19 mouse cellular contexts compared by ENCODE assay signal in genomic region chr10:128128143-128128542, GRCm38 (mm10). TPM values are rescaled to one million over a fixed set of nuclear protein-coding genes. Genes with fewer than 3 reads are reported as not detected.
A peak's percentile ranks its signal among the peaks of the same experiment; 100 is the strongest.
DNase-seq lines count a peak whose midpoint lies in the region; ATAC-seq and TF ChIP-seq lines count a peak whose summit lies in the region.
"Had no signal": no experiment of that assay in that cellular context is flagged by ENCODE, and none has a peak within 500 bp of the region (broad histone marks: within the 10 kb centered on the region; RNA-seq: fewer than 3 reads in every experiment).

No protein-coding gene starts in this region.

- WGBS in heart, postnatal 0 days, result 79% methylated on average over 8 of the region's 8 CpGs
- 79% methylated on average over 8 of the region's 8 CpGs for WGBS in kidney, postnatal 0 days

- H3K9me3 ChIP-seq in heart, postnatal 0 days (replicated peaks; ENCODE audit: control insufficient read depth, low read length), result no peaks in the 10 kb centered on the region
- no peaks in the 10 kb centered on the region for H3K9me3 ChIP-seq in kidney, postnatal 0 days (replicated peaks; ENCODE audit: low read length)
- H3K9me3 ChIP-seq: embryonic facial prominence, embryonic 15.5 days; midbrain, embryonic 13.5 days; neural tube, embryonic 12.5 days had no signal

- DNase-seq in heart, postnatal 0 days (ENCODE audit: low spot score), result no peak
- DNase-seq in heart, postnatal 14 days, result no peak
- no peak for DNase-seq in kidney, postnatal 0 days (ENCODE audit: low spot score)
- DNase-seq in kidney, postnatal 36 days, result no peak
- DNase-seq in lung, postnatal 10 days, result peak; percentile 34
- no peak for DNase-seq in lung, adult 18-20 months
- DNase-seq: adrenal gland, adult 2 months; B cell, adult 2 months; cerebellum, adult 2 months; cerebellum, postnatal 36 days; layer of hippocampus, postnatal 36 days; right cerebral cortex, postnatal 4 days had no signal

- intact Hi-C loops in heart, postnatal 14 days (cut with DNase I), result no loop called here

- TF ChIP-seq EP300 in heart, postnatal 0 days (IDR thresholded peaks at IDR 0.05; ENCODE audit: low read depth), result no peak

- TF ChIP-seq CTCF in heart, postnatal 0 days (IDR thresholded peaks at IDR 0.05; ENCODE audit: low read depth), result no peak
- no peak for TF ChIP-seq CTCF in kidney, postnatal 0 days (IDR thresholded peaks at IDR 0.05; ENCODE audit: low read depth)

- H3K4me3 ChIP-seq in heart, postnatal 0 days (ENCODE audit: low read depth, low read length), result no peak overlapping the region
- no peak overlapping the region for H3K4me3 ChIP-seq in kidney, postnatal 0 days (replicated peaks; ENCODE audit: low read depth, low read length)
- H3K4me3 ChIP-seq: embryonic facial prominence, embryonic 15.5 days; gastrocnemius, adult 2 months; layer of hippocampus, adult 2 months; midbrain, embryonic 13.5 days; neural tube, embryonic 12.5 days had no signal

- peak; percentile 12; the same call in 1 of the 2 replicates for ATAC-seq in heart, postnatal 0 days (ENCODE audit: insufficient read depth, low read depth)
- no peak for ATAC-seq in kidney, postnatal 0 days (replicated peaks; ENCODE audit: low FRiP score, low read depth)
- no peak for ATAC-seq in megakaryocyte, adult 5-6 weeks (ENCODE audit: poor library complexity, severe bottlenecking)
- ATAC-seq: midbrain, embryonic 13.5 days had no signal

- no peaks in the 10 kb centered on the region for H3K27me3 ChIP-seq in heart, postnatal 0 days (ENCODE audit: control insufficient read depth, insufficient read depth, low read length)
- no peaks in the 10 kb centered on the region for H3K27me3 ChIP-seq in kidney, postnatal 0 days (ENCODE audit: insufficient read depth, low read length)
- H3K27me3 ChIP-seq: embryonic facial prominence, embryonic 15.5 days; midbrain, embryonic 13.5 days; neural tube, embryonic 12.5 days had no signal

- H3K4me1 ChIP-seq in heart, postnatal 0 days (ENCODE audit: control insufficient read depth, insufficient read depth), result no peaks in the 10 kb centered on the region
- no peaks in the 10 kb centered on the region for H3K4me1 ChIP-seq in kidney, postnatal 0 days (replicated peaks; ENCODE audit: insufficient read depth, low read length)
- H3K4me1 ChIP-seq: embryonic facial prominence, embryonic 15.5 days; midbrain, embryonic 13.5 days; neural tube, embryonic 12.5 days had no signal

- no peak overlapping the region for H3K9ac ChIP-seq in heart, postnatal 0 days (replicated peaks; ENCODE audit: low read depth, low read length)
- H3K9ac ChIP-seq in kidney, postnatal 0 days (ENCODE audit: low read depth, low read length), result no peak overlapping the region
- H3K9ac ChIP-seq: embryonic facial prominence, embryonic 15.5 days; liver, embryonic 14.5 days; midbrain, embryonic 13.5 days; neural tube, embryonic 12.5 days had no signal

- peaks cover 89% of the 10 kb centered on the region for H3K36me3 ChIP-seq in heart, postnatal 0 days (replicated peaks; ENCODE audit: control insufficient read depth, insufficient read depth, low read length)
- H3K36me3 ChIP-seq in kidney, postnatal 0 days (ENCODE audit: insufficient read depth, low read length), result peaks cover 80% of the 10 kb centered on the region

- no peak overlapping the region for H3K27ac ChIP-seq in heart, postnatal 0 days (ENCODE audit: low read depth)
- H3K27ac ChIP-seq in kidney, postnatal 0 days, result 0 out of 2 replicates have a peak overlapping the region, but pooled peaks have one; percentile 2
- H3K27ac ChIP-seq: embryonic facial prominence, embryonic 15.5 days; gastrocnemius, adult 2 months; layer of hippocampus, adult 2 months; liver, embryonic 14.5 days; midbrain, embryonic 13.5 days; neural tube, embryonic 12.5 days had no signal

- no peak overlapping the region for H3K4me2 ChIP-seq in heart, postnatal 0 days (ENCODE audit: low read depth, low read length)
- H3K4me2 ChIP-seq in kidney, postnatal 0 days (ENCODE audit: low read length), result no peak overlapping the region
- H3K4me2 ChIP-seq: embryonic facial prominence, embryonic 15.5 days; midbrain, embryonic 13.5 days; neural tube, embryonic 12.5 days had no signal

RNA-seq across cellular contexts. Expression of gene Baz2a, which starts 36.8 kb away (rescaled TPM):
- 15.8 and 16.7 TPM in 2 replicates for total RNA-seq in heart, postnatal 0 days (2014; rRNA removed; ENCODE audit: low replicate concordance)
- 7.2 and 7.7 TPM in 2 replicates for polyA plus RNA-seq in heart, postnatal 0 days (2015; fragmentation: Nextera tagmentation; extraction: Ambion mirVana)
- 10 to 100 TPM; 27.2 to 27.4 TPM for total RNA-seq in heart, postnatal 14 days (2021)
- polyA plus RNA-seq in kidney, postnatal 0 days (2015; fragmentation: Nextera tagmentation; extraction: Ambion mirVana), result 9.8 and 11.3 TPM in 2 replicates
- total RNA-seq in megakaryocyte, adult 5-6 weeks (2015), result 51.3 and 53.5 TPM in 2 replicates
- 21.3 and 27.4 TPM in 2 replicates for total RNA-seq in megakaryocyte, adult 5-6 weeks (2017)

RNA-seq across cellular contexts. Expression of gene Atp5b, which starts 45.1 kb away (rescaled TPM):
- total RNA-seq in heart, postnatal 0 days (2014; rRNA removed; ENCODE audit: low replicate concordance), result 19,517 and 23,614 TPM in 2 replicates
- 9,758 and 9,784 TPM in 2 replicates for polyA plus RNA-seq in heart, postnatal 0 days (2015; fragmentation: Nextera tagmentation; extraction: Ambion mirVana)
- 1,000 to 10,000 TPM; 8,344 to 8,412 TPM for total RNA-seq in heart, postnatal 14 days (2021)
- 3,631 and 3,848 TPM in 2 replicates for polyA plus RNA-seq in kidney, postnatal 0 days (2015; fragmentation: Nextera tagmentation; extraction: Ambion mirVana)
- total RNA-seq in megakaryocyte, adult 5-6 weeks (2015), result 902 and 936 TPM in 2 replicates
- 1,533 and 1,600 TPM in 2 replicates for total RNA-seq in megakaryocyte, adult 5-6 weeks (2017)

RNA-seq across cellular contexts. Expression of gene Rbms2, which starts 52.0 kb away (rescaled TPM):
- 41.9 and 59.4 TPM in 2 replicates for total RNA-seq in heart, postnatal 0 days (2014; rRNA removed; ENCODE audit: low replicate concordance)
- polyA plus RNA-seq in heart, postnatal 0 days (2015; fragmentation: Nextera tagmentation; extraction: Ambion mirVana), result 29.0 and 29.9 TPM in 2 replicates
- total RNA-seq in heart, postnatal 14 days (2021), result 10 to 100 TPM; 79.3 to 82.2 TPM
- 27.0 and 30.0 TPM in 2 replicates for polyA plus RNA-seq in kidney, postnatal 0 days (2015; fragmentation: Nextera tagmentation; extraction: Ambion mirVana)
- 2.9 and 4.0 TPM in 2 replicates for total RNA-seq in megakaryocyte, adult 5-6 weeks (2015)
- total RNA-seq in megakaryocyte, adult 5-6 weeks (2017), result 1.5 and 5.4 TPM in 2 replicates

Comparison
In these comparisons a context has a peak if more than half of its experiments do, and no peak if none do; other contexts are left out.
1. RNA of gene Atp5b, which starts 45.1 kb away (total RNA-seq): 19,517 to 23,614 TPM in heart, postnatal 0 days and 8,344 to 8,412 TPM in heart, postnatal 14 days; 902 to 1,600 TPM in megakaryocyte, adult 5-6 weeks; every median in the first group is over 4 times any median in the second.